Mouse (Mus musculus) erythroblast, embryonic 14.5 days (primary cell): ENCODE measurements around the gene Hsf2bp. TPM values are rescaled to one million over a fixed set of nuclear protein-coding genes. Genes with fewer than 3 reads are reported as not detected.
A peak's percentile ranks its signal among the peaks of the same experiment; 100 is the strongest.

Experiments
- H3K27me3 ChIP-seq: 2 replicates; pipeline ENCODE4 v1.6.1; 2012; ENCODE audit warnings: inconsistent platforms; ENCODE audit not compliant: control insufficient read depth
- H3K36me3 ChIP-seq: 2 replicates; pipeline ENCODE4 v1.6.1; 2012; ENCODE audit warnings: mild to moderate bottlenecking, inconsistent platforms; ENCODE audit not compliant: control insufficient read depth
- H3K4me1 ChIP-seq: 2 replicates; pipeline ENCODE4 v1.6.1; 2012; ENCODE audit warnings: inconsistent platforms; ENCODE audit not compliant: control insufficient read depth
- H3K4me3 ChIP-seq: replicated peaks from 2 replicates; pipeline ENCODE3; 2012; ENCODE audit warnings: moderate library complexity, mild to moderate bottlenecking, inconsistent platforms
- H3K9me3 ChIP-seq: 2 replicates; pipeline ENCODE4 v1.6.1; 2012; ENCODE audit warnings: low read length, inconsistent platforms, mixed read lengths; ENCODE audit not compliant: control insufficient read depth
- GATA1 ChIP-seq: IDR thresholded peaks from 2 replicates; pipeline ENCODE4 v1.6.1; 2012; ENCODE audit warnings: low read length, inconsistent platforms, mixed read lengths
- TAL1 ChIP-seq: IDR thresholded peaks from 3 replicates; pipeline ENCODE4 v1.6.1; 2012; ENCODE audit warnings: low read length, inconsistent platforms, mixed read lengths
- polyA plus RNA-seq: library from polyadenylated mRNA; stranded (reverse); fragments of >175 nt; gene quantifications from 2 replicates; pipeline ENCODE4 v1.2.3, GENCODE M21; 2012

Gene Hsf2bp
- polyA plus RNA-seq, 1 experiment, result not detected

- no peak for TF ChIP-seq TAL1
- no peak for TF ChIP-seq GATA1
- H3K36me3 ChIP-seq, result peaks cover 19% of the 10 kb centered on the region
- no peak overlapping the region for H3K4me3 ChIP-seq
- no peaks in the 10 kb centered on the region for H3K27me3 ChIP-seq
- H3K9me3 ChIP-seq, result no peaks in the 10 kb centered on the region
- peaks cover 38% of the 10 kb centered on the region for H3K4me1 ChIP-seq
These were observed 4.1 kb upstream of the Hsf2bp start for GRCm38 (mm10) chr17:32040263-32040662.

GRCm38 (mm10) chr17:32036509-32037438 lies 625 bp upstream of the Hsf2bp start:
- Histone ChIP-seq H3K36me3 (peaks cover 14% of the 10 kb centered on the region), H3K4me1 (peaks cover 36% of the 10 kb centered on the region), H3K27me3 (no peaks in the 10 kb centered on the region), H3K9me3 (no peaks in the 10 kb centered on the region), H3K4me3 (peak overlapping the region; percentile 84)
- no peak for TF ChIP-seq GATA1
- TF ChIP-seq TAL1, result no peak

- Histone ChIP-seq H3K36me3 (peaks cover 4% of the 10 kb centered on the region), H3K27me3 (no peaks in the 10 kb centered on the region), H3K4me3 (no peak overlapping the region), H3K4me1 (peaks cover 34% of the 10 kb centered on the region), H3K9me3 (no peaks in the 10 kb centered on the region)
- no peak for TF ChIP-seq TAL1
- no peak for TF ChIP-seq GATA1
These were observed 1.8 kb downstream of the Hsf2bp start for GRCm38 (mm10) chr17:32034322-32034721.

- Histone ChIP-seq H3K9me3 (no peaks in the 10 kb centered on the region), H3K4me1 (peaks cover 15% of the 10 kb centered on the region), H3K36me3 (no peaks in the 10 kb centered on the region), H3K4me3 (no peak overlapping the region), H3K27me3 (no peaks in the 10 kb centered on the region)
- TF ChIP-seq TAL1 (no peak), GATA1 (no peak)
These were observed 4.5 kb downstream of the Hsf2bp start for GRCm38 (mm10) chr17:32031684-32032083.

GRCm38 (mm10) chr17:32028301-32028700 lies 7.8 kb downstream of the Hsf2bp start:
- Histone ChIP-seq H3K4me3 (no peak overlapping the region), H3K4me1 (no peaks in the 10 kb centered on the region), H3K27me3 (no peaks in the 10 kb centered on the region; the same call in 1 of the 2 replicates), H3K36me3 (no peaks in the 10 kb centered on the region), H3K9me3 (no peaks in the 10 kb centered on the region)
- TF ChIP-seq GATA1 (no peak), TAL1 (no peak)

- TF ChIP-seq GATA1 (no peak), TAL1 (no peak)
- no peaks in the 10 kb centered on the region for H3K9me3 ChIP-seq
These were observed 8.5 kb downstream of the Hsf2bp start for GRCm38 (mm10) chr17:32027666-32028065.

GRCm38 (mm10) chr17:32025386-32025785 lies 10.8 kb downstream of the Hsf2bp start:
- Histone ChIP-seq H3K36me3 (no peaks in the 10 kb centered on the region), H3K9me3 (no peaks in the 10 kb centered on the region), H3K4me1 (no peaks in the 10 kb centered on the region), H3K4me3 (no peak overlapping the region), H3K27me3 (no peaks in the 10 kb centered on the region; the same call in 1 of the 2 replicates)
- no peak for TF ChIP-seq GATA1
- no peak for TF ChIP-seq TAL1

More at GRCm38 (mm10) chr17:32027666-32028065, 8.5 kb downstream of the Hsf2bp start:
- no peaks in the 10 kb centered on the region for H3K36me3 ChIP-seq
- no peaks in the 10 kb centered on the region; the same call in 1 of the 2 replicates for H3K27me3 ChIP-seq
- no peak overlapping the region for H3K4me3 ChIP-seq
- no peaks in the 10 kb centered on the region for H3K4me1 ChIP-seq

GRCm38 (mm10) chr17:32024671-32025073 lies 11.5 kb downstream of the Hsf2bp start:
- Histone ChIP-seq H3K36me3 (no peaks in the 10 kb centered on the region), H3K27me3 (no peaks in the 10 kb centered on the region; the same call in 1 of the 2 replicates), H3K4me3 (no peak overlapping the region), H3K4me1 (no peaks in the 10 kb centered on the region), H3K9me3 (no peaks in the 10 kb centered on the region)
- no peak for TF ChIP-seq TAL1
- no peak for TF ChIP-seq GATA1

GRCm38 (mm10) chr17:32023088-32023487 lies 13.1 kb downstream of the Hsf2bp start:
- H3K9me3 ChIP-seq, result no peaks in the 10 kb centered on the region
- H3K27me3 ChIP-seq, result no peaks in the 10 kb centered on the region; the same call in 1 of the 2 replicates
- no peak for TF ChIP-seq TAL1
- no peak for TF ChIP-seq GATA1
- H3K4me1 ChIP-seq, result no peaks in the 10 kb centered on the region
- H3K4me3 ChIP-seq, result no peak overlapping the region
- no peaks in the 10 kb centered on the region for H3K36me3 ChIP-seq
